Mouse (Mus musculus) embryonic fibroblast, embryonic 13.5 days (primary cell): ENCODE measurements around the gene Kazald1. TPM values are rescaled to one million over a fixed set of nuclear protein-coding genes. Genes with fewer than 3 reads are reported as not detected.

ENCODE experiments used
- H3K27ac ChIP-seq: 2 replicates; pipeline ENCODE4 v1.5.1; 2012; ENCODE audit warnings: low read length, control low read depth, inconsistent platforms; ENCODE audit not compliant: insufficient read depth
- H3K4me1 ChIP-seq: 2 replicates; pipeline ENCODE4 v1.6.1; 2011; ENCODE audit warnings: low read length; ENCODE audit not compliant: control insufficient read depth, insufficient read depth
- H3K4me3 ChIP-seq: 2 replicates; pipeline ENCODE4 v1.5.1; 2011; ENCODE audit warnings: mild to moderate bottlenecking, control low read depth, low read length; ENCODE audit not compliant: insufficient read depth
- CTCF ChIP-seq: IDR thresholded peaks from 2 replicates; pipeline ENCODE4 v1.5.1; 2011; ENCODE audit warnings: mild to moderate bottlenecking, control low read depth, low read length, moderate library complexity, borderline replicate concordance; ENCODE audit not compliant: insufficient read depth
- POLR2A ChIP-seq: IDR thresholded peaks from 2 replicates; pipeline ENCODE4 v1.6.1; 2011; ENCODE audit warnings: low read depth, mild to moderate bottlenecking, control low read depth, low read length, moderate library complexity
- polyA plus RNA-seq: library from polyadenylated mRNA; stranded (reverse); fragments of >200 nt; gene quantifications from 2 replicates; pipeline ENCODE4 v1.2.4, GENCODE M21; 2011; ENCODE audit warnings: low read depth; ENCODE audit not compliant: missing spikeins, insufficient read length

The Kazald1 gene
- polyA plus RNA-seq, 1 experiment: 7.3 TPM

- peak; percentile 81 for TF ChIP-seq POLR2A
- no peak for TF ChIP-seq CTCF
- peak overlapping the region; percentile 94 for H3K27ac ChIP-seq
These were observed 16.8 kb upstream of the Kazald1 start for GRCm38 (mm10) chr19:45058113-45058839.

DNA sequence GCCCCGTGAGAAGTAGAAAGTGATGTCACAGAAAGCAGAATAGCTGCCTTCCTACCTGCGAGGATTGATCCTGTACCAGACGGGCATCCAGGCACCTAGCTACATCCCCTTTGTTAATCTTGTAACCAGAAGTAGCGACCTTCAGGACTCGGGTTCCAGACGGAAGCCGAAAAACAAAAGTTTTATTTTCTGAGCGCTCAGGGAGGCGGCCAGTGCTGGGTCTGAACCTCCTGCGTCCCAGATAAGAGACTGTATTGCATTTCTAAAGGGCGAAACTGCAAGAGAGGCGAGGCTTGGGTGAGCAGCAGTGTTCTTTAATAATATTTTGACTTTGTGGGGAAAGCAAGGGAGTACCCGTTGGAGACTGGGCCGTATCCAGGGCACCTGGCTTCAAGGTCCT is 16.2 kb upstream of the Kazald1 start:
- H3K4me1 ChIP-seq: peaks cover 13% of the 10 kb centered on the region
- peak overlapping the region; percentile 80 for H3K4me3 ChIP-seq
- H3K27ac ChIP-seq: peak overlapping the region; percentile 94
- TF ChIP-seq POLR2A (no peak), CTCF (no peak)

More at GRCm38 (mm10) chr19:45058113-45058839, 16.8 kb upstream of the Kazald1 start:
- H3K4me1 ChIP-seq: peaks cover 13% of the 10 kb centered on the region
- H3K4me3 ChIP-seq: peak overlapping the region; percentile 80

DNA sequence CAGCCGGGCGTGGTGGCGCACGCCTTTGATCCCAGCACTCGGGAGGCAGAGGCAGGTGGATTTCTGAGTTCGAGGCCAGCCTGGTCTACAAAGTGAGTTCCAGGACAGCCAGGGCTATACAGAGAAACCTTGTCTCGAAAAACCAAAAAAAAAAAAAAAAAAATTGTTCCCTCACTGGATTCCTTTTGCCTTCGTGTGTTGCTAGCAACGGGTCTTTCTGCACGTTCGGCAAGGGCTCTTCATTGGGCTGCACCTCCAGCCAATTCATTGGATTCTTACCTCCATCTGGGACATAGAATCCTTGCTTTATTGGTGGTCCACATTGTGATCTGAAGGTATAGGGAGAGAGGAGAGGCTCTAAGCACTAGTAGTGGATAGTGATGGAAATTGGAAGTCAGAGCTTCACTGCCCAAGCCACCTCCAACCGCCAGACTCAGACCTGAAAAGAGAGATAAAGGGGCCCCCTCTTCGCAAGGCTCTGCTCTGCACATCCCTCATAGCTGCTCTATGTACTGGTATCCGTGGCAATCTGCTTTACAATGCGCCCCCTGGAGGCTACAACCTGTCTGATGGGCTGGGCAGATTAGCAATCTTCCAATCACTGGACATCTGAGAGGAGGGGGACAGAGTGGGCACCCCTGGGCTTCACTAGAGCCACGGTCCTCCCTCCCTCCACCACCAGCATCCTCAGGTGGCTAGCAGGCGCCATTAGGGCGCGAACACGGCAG is 11.3 kb upstream of the Kazald1 start:
- Histone ChIP-seq H3K4me3 (no peak overlapping the region), H3K27ac (no peak overlapping the region), H3K4me1 (no peaks in the 10 kb centered on the region)
- peak; percentile 54 for TF ChIP-seq CTCF
- TF ChIP-seq POLR2A: no peak

DNA sequence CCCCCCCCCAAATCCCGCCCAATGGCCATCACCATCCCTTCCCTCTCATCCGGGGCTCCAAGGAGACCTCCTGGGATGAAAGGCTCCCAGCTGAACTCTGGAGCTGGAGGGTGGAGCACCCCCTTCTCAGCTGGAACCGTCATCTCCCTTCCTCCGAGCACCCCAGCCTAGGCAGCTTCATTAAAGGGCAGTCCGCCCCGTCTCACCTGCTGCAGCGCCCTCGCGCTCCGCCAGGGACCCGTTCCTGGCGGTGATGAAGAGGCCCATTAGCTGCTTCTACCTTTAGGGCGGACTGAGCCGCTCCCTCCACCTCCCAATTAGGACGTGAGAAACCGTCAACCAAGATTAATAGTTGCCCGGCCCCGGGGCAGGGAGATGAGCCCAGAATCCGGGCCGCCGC is 9.8 kb upstream of the Kazald1 start:
- TF ChIP-seq CTCF: no peak
- no peak for TF ChIP-seq POLR2A
- H3K4me1 ChIP-seq: no peaks in the 10 kb centered on the region
- H3K27ac ChIP-seq: no peak overlapping the region
- no peak overlapping the region for H3K4me3 ChIP-seq

DNA sequence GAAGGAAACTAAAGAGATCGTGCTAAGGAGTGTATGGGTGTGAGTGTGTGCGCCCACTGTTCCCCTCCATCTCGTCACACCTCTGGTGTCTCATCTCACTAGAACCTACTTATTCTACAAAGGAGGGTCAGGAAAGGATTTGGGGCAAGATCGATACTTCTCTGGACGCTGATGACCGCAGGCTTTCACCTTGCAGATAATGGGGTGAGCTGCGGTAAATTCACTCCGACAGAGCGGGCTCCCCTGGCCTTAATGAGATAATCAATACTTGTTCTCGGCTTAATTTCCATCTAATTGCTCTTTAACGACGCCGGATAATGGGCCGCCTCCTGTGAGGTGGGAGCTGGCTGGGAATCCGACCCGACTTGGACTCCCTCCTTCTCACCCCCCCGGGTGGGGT is 7.9 kb upstream of the Kazald1 start:
- no peak for TF ChIP-seq CTCF
- no peak for TF ChIP-seq POLR2A
- H3K4me3 ChIP-seq: no peak overlapping the region
- no peak overlapping the region for H3K27ac ChIP-seq
- H3K4me1 ChIP-seq: no peaks in the 10 kb centered on the region

GRCm38 (mm10) chr19:45067758-45068510 is 7.1 kb upstream of the Kazald1 start:
- no peak overlapping the region for H3K27ac ChIP-seq
- TF ChIP-seq POLR2A: no peak
- TF ChIP-seq CTCF: no peak
- H3K4me3 ChIP-seq: no peak overlapping the region
- H3K4me1 ChIP-seq: no peaks in the 10 kb centered on the region

GRCm38 (mm10) chr19:45073871-45074542 is 1.0 kb upstream of the Kazald1 start:
- Histone ChIP-seq H3K4me3 (peak overlapping the region; percentile 67), H3K27ac (no peak overlapping the region), H3K4me1 (no peaks in the 10 kb centered on the region; the same call in 1 of the 2 replicates)
- TF ChIP-seq CTCF (peak; percentile 78; the same call in 1 of the 2 replicates), POLR2A (0 out of 2 replicates have a peak, but pooled peaks have one; percentile 21)

DNA sequence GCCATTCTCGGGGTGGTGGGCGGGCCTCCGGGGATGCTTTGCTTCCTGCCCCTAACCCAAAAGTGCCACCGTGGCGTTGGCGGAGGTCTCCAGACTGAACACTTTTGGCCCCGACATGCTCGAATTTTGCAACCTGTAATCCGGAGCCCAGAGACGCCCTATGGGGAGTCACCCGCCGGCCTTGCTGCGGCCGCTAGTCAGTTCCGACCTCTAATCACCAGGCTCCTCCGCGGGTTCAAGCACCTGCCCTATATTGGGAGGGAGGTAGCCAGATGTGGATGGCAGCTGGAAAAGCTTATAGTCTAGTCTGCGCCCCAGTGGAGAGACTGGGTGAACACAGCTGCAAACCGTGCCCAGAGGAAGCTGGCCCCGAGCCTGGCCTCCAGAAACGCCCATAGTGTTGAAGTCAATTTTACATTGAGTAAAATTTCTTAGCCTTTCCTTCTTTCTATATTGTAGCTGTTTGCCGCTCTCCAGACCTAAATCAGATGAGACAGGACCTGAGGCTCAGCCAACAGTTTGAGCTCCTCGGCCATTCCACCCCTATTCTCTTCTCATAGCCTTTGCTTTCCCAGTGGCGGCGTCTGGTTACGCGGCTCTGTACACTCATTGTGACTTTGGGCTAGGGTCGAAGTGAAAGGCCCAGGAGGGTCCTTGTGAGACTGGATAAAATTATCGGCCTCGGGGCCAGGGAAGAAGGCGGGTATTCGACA is 438 bp downstream of the Kazald1 start:
- no peaks in the 10 kb centered on the region; the same call in 1 of the 2 replicates for H3K4me1 ChIP-seq

More for the DNA sequence above, 438 bp downstream of the Kazald1 start:
- peak overlapping the region; percentile 24 for H3K4me3 ChIP-seq
- peak overlapping the region; percentile 86 for H3K27ac ChIP-seq
- no peak for TF ChIP-seq CTCF
- TF ChIP-seq POLR2A: no peak; the same call in 1 of the 2 replicates
